Mouse (Mus musculus) lung, embryonic 16.5 days (tissue): Measurements from ENCODE around the gene Mast4. TPM values are rescaled to one million over a fixed set of nuclear protein-coding genes. Genes with fewer than 3 reads are reported as not detected.

Experiments
- ATAC-seq: fragments of 200-750 bp; cut with Nextera tagmentation; 2 replicates; pipeline ENCODE4 v1.8.0; 2017; ENCODE audit warnings: low read depth, mild to moderate bottlenecking, moderate library complexity
- H3K27ac ChIP-seq: fragments of 300-500 bp; sonication (generic); 2 replicates; pipeline ENCODE4 v1.5.1; 2014; ENCODE audit warnings: mild to moderate bottlenecking, control low read depth, low read length
- H3K27me3 ChIP-seq: fragments of 300-500 bp; sonication (generic); 2 replicates; pipeline ENCODE4 v1.6.1; 2014; ENCODE audit warnings: low read depth, low read length, mixed read lengths; ENCODE audit not compliant: control insufficient read depth, insufficient read depth
- H3K36me3 ChIP-seq: fragments of 300-500 bp; sonication (generic); 2 replicates; pipeline ENCODE4 v1.6.1; 2014; ENCODE audit warnings: low read length; ENCODE audit not compliant: control insufficient read depth, insufficient read depth
- H3K4me1 ChIP-seq: fragments of 300-500 bp; sonication (generic); replicated peaks from 2 replicates; pipeline ENCODE4 v1.6.1; 2014; ENCODE audit warnings: low read length, mixed read lengths; ENCODE audit not compliant: control insufficient read depth, insufficient read depth
- H3K4me2 ChIP-seq: fragments of 300-500 bp; sonication (generic); 2 replicates; pipeline ENCODE4 v1.6.1; 2014; ENCODE audit warnings: low read depth, low read length, control low read depth
- H3K4me3 ChIP-seq: fragments of 300-500 bp; sonication (generic); 2 replicates; pipeline ENCODE4 v1.5.1; 2014; ENCODE audit warnings: mild to moderate bottlenecking, low read length, control low read depth
- H3K9ac ChIP-seq: fragments of 300-500 bp; sonication (generic); 2 replicates; pipeline ENCODE4 v1.6.1; 2014; ENCODE audit warnings: low read length, control low read depth
- H3K9me3 ChIP-seq: fragments of 300-500 bp; sonication (generic); 2 replicates; pipeline ENCODE4 v1.6.1; 2016; ENCODE audit warnings: low read length; ENCODE audit not compliant: control insufficient read depth
- WGBS: fragments of 180-500 bp; shearing (Covaris S2); extraction: QIAGEN DNeasy Blood & Tissue Kit; methylation state at CpG from one replicate; pipeline ENCODE4 v1.1.7; 2014; 5-methylcytosine and 5-hydroxymethylcytosine counted together
- polyA plus RNA-seq: library from polyadenylated mRNA; unstranded; fragments of >200 nt; fragmentation: Nextera tagmentation; extraction: Ambion mirVana; gene quantifications from 2 replicates; pipeline ENCODE4 v1.2.1, GENCODE M21; 2015

Mast4 gene
- polyA plus RNA-seq, 1 experiment from 2014 or later = 30.2 TPM

DNA sequence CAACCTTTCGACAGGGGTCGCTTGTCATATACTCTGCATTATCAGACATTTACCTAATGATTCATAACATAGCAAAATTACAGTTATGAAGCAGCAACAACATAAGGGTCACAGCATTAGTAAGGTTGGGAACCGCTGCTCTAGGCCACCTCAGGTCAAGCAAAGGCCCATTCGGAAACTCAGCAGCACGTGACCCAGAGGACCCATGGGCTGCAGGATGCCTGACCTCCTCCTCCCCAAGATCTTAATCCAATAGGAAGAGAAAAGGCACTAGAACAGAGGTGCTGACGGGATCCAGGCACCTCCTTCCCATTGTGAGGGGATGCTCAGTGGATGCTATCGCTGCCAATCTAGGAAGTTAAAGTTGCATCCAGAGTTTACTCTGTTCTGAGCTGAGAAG lies 432.2 kb downstream of the Mast4 start:
- Histone ChIP-seq H3K27me3 (no peaks in the 10 kb centered on the region), H3K4me2 (no peak overlapping the region), H3K36me3 (no peaks in the 10 kb centered on the region), H3K4me3 (no peak overlapping the region), H3K27ac (no peak overlapping the region), H3K9me3 (no peaks in the 10 kb centered on the region), H3K9ac (no peak overlapping the region), H3K4me1 (peaks cover 34% of the 10 kb centered on the region)
- no peak for ATAC-seq
- 86% methylated on average over 7 of the region's 7 CpGs for WGBS

DNA sequence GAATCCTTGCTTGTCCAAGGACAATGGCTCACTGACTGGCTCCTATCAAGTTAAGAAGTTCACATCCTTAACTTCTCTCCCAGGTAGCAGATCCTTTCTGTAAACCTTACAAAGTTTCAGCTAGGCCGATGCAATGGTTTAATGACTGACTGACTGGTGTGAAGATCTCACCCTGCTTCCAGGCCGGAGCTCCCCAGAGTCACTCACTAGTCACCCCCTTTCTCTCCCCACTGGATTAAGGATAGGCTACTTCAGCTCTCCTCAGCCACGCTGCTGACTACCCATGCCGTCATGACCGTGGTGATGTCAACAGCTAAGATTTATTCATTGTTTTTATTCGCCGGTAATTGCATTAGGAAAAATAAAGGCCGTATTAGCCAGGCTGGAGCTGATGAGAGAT lies 433.8 kb downstream of the Mast4 start:
- Histone ChIP-seq H3K4me2 (no peak overlapping the region), H3K27ac (peak overlapping the region; percentile 12; the same call in 1 of the 2 replicates), H3K27me3 (no peaks in the 10 kb centered on the region), H3K36me3 (no peaks in the 10 kb centered on the region), H3K4me1 (peaks cover 39% of the 10 kb centered on the region), H3K9ac (no peak overlapping the region; the same call in 1 of the 2 replicates), H3K9me3 (no peaks in the 10 kb centered on the region), H3K4me3 (no peak overlapping the region)
- WGBS = 50% methylated on average over 8 of the region's 8 CpGs
- no peak for ATAC-seq

DNA sequence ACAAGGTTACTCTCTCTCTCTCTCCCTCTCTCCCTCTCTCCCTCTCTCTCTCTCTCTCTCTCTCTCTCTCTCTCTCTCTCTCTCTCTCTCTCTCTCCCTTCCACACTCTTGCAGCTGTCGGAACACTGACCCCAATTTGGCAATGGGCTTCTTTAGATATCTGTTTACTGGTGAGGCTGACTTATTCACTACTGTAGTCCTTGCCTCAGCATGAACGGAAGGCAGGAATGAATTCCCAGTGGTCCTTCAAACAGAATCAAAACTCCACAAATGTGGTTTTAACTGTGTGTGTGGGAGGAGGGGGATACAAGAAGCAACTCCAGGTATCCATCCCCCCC lies 434.2 kb downstream of the Mast4 start:
- H3K4me3 ChIP-seq = no peak overlapping the region
- WGBS = 22% methylated on average over 2 of the region's 2 CpGs
- peak overlapping the region; percentile 12; the same call in 1 of the 2 replicates for H3K27ac ChIP-seq
- no peak for ATAC-seq
- H3K4me1 ChIP-seq = peaks cover 43% of the 10 kb centered on the region
- no peak overlapping the region for H3K4me2 ChIP-seq
- H3K36me3 ChIP-seq = no peaks in the 10 kb centered on the region
- H3K9me3 ChIP-seq = no peaks in the 10 kb centered on the region
- H3K27me3 ChIP-seq = no peaks in the 10 kb centered on the region
- no peak overlapping the region; the same call in 1 of the 2 replicates for H3K9ac ChIP-seq

DNA sequence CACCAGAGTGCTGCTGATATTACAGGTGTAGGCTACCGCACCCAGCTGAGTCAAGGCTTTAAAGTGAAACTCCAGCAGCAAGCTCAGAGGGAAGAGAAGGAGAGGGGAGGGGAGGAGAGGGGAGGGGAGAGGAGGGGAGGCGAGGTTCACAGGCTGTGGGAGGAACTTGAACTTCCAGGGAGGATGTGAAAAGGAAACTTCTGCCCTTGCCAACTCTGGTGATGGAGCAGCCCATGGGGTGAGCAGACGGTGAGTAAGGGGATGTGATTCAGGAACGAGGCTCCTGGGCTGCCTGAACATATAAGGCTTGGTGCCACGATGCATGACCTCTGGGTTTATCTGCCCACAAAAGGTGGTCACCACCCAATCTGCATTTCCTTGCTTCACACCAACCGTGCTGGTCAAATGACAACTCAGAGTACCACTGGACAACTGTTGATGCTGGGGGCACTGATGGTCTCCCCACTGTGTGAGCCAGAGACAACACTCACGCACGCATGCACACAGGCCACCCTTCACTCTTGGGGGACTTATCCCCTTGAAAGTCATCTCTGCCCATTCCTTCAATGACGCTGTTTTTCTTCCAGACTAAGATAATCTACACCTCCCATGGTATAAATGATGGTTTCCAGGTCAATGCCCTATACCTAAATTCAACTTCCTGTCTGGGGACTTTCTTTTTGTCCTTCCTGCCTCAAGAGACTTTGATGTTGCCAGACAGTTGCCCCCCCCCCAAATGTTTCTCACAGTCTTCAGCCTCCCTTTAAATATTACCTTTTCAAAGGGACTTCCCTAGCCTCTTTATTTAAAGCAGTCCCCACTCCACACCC lies 434.8 kb downstream of the Mast4 start:
- no peaks in the 10 kb centered on the region for H3K36me3 ChIP-seq
- H3K9ac ChIP-seq = peak overlapping the region; percentile 3; the same call in 1 of the 2 replicates
- H3K4me3 ChIP-seq = no peak overlapping the region
- 0 out of 2 replicates have a peak overlapping the region, but pooled peaks have one; percentile 19 for H3K4me2 ChIP-seq
- peak overlapping the region; percentile 80 for H3K27ac ChIP-seq
- peaks cover 49% of the 10 kb centered on the region for H3K4me1 ChIP-seq
- ATAC-seq = peak; percentile 46
- H3K9me3 ChIP-seq = no peaks in the 10 kb centered on the region
- no peaks in the 10 kb centered on the region for H3K27me3 ChIP-seq
- WGBS = 49% methylated on average over 9 of the region's 9 CpGs

DNA sequence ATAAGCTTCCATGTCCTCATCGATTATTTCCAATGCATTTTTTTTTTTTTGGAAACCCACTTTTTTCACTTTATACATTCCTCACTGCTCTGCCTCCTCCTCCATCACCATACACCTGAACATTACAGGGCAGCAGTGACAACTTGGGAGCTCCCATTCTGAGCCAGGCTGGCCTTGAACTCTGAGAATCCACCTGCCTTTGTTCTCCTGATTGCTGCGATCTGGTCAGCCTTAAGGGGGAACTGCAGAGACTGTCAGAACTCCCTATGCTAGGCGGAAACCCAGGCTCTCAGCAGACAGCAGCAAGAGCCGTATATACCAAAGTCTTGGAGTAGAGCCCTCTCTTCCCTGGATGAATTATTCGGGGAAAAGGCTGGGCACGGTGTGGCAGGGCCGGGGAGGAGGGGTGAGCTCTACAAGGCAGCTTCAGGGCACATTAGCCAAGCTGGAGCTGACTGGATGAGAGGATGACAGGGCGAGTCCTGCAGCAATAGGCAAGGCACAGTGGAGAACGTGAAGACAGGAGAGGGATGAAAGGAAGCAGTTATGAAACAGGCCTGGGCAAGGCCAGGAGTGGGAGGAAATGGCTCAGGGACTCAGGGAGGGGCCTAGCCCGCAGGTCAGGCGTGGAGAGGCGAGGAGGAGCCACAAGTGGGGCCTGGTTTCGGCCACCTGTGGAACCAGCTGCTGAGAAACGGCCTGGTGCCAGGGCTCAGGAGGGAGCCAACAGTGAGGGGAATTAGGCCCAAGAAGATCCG lies 435.7 kb downstream of the Mast4 start:
- Histone ChIP-seq H3K4me2 (0 out of 2 replicates have a peak overlapping the region, but pooled peaks have one; percentile 19), H3K4me1 (peaks cover 51% of the 10 kb centered on the region), H3K9me3 (no peaks in the 10 kb centered on the region), H3K27ac (peak overlapping the region; percentile 80), H3K4me3 (no peak overlapping the region), H3K9ac (peak overlapping the region; percentile 3; the same call in 1 of the 2 replicates), H3K27me3 (no peaks in the 10 kb centered on the region), H3K36me3 (no peaks in the 10 kb centered on the region)
- 40% methylated on average over 15 of the region's 15 CpGs for whole genome bisulfite sequencing
- ATAC-seq = peak; percentile 81

DNA sequence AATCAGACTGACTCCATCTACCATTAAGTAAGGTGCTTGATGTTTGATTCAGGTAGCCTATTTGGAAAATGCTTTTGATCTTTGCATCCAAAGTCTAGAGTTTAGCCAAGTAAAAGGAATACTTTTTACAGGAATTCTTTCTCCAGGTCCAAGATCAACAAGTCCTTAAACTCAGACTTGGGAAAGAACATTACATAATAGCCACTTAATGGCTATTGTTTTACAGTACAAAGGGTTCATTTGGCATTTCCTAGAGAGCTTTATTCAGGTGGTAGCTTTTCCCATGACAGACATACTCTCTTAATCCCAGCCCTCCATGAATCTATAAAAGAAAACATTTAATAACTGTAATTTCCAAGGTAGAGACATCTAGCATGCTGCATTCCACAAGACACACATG lies 438.0 kb downstream of the Mast4 start:
- no peaks in the 10 kb centered on the region for H3K27me3 ChIP-seq
- H3K27ac ChIP-seq = no peak overlapping the region
- H3K9ac ChIP-seq = no peak overlapping the region
- H3K4me2 ChIP-seq = no peak overlapping the region
- no peak for ATAC-seq
- H3K9me3 ChIP-seq = no peaks in the 10 kb centered on the region
- H3K4me3 ChIP-seq = no peak overlapping the region
- H3K4me1 ChIP-seq = peaks cover 50% of the 10 kb centered on the region
- no peaks in the 10 kb centered on the region for H3K36me3 ChIP-seq

DNA sequence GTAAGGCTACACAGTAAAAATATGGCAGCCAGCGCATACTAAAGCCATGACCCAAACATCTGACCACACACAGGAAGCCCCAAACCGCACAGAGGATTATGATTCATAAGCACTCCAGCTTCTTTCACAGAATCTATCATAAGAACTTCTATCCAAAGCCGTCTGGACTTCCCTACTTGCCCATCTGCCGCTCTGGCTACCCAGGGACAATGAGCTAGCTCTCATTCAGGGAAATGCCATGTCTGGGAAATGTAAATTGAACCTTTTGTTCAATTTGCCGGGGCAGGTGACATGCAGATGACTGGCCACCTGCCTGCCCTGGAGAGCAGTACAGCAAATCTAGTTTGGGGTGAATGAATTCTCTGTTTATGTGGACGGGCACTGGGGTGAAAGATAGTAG lies 438.4 kb downstream of the Mast4 start:
- Histone ChIP-seq H3K4me1 (peaks cover 46% of the 10 kb centered on the region), H3K9me3 (no peaks in the 10 kb centered on the region), H3K4me2 (no peak overlapping the region), H3K36me3 (no peaks in the 10 kb centered on the region), H3K27me3 (no peaks in the 10 kb centered on the region), H3K9ac (0 out of 2 replicates have a peak overlapping the region, but pooled peaks have one; percentile 1), H3K4me3 (no peak overlapping the region), H3K27ac (no peak overlapping the region)
- ATAC-seq = no peak
- 64% methylated on average over 6 of the region's 6 CpGs for WGBS

DNA sequence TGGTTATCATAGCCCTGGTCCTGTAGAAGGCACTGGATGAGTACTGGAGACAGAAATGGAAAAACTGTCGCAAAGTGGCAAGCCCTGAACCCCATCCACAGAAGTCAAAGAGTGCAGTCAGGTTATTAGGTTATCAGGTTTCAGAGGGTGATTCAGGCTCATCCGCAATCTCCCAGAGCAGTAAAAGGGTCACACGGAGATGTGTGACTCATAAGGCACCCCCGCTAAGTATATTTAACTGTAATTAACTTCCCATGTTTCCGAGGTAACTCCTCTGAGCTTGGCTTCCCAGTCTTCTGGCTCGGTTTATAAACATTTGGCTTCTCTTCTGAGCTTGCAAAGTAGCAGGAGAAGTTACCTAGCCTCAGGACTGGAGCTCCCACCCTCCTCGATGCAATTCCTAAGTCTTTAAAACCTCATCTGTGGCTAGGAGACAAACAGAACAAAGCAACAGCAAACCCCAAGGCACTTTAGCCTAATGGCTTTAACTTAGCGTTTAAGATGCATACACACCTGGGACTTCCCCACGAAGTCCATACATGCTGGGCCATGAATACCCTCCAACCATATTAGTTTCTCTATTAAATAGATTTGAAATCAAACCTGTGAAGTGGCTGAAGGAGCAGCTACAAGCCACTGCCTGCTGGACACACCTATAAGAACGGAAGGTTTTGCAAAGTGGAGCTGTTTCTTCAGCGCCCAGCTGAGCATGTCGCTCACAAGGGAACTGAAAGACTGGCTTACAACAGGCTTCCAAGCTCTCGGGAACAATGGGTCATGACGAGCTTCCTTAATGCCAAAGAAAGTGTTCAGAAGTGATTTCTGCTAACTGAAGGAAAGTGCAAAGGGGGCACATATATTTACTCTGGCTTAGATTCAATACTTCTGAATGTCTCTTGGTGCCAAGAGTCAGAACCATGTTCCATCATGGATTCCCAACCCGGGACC lies 439.7 kb downstream of the Mast4 start:
- H3K4me1 ChIP-seq = peaks cover 36% of the 10 kb centered on the region
- peak overlapping the region; percentile 23; the same call in 1 of the 2 replicates for H3K9ac ChIP-seq
- H3K36me3 ChIP-seq = no peaks in the 10 kb centered on the region
- ATAC-seq = peak; percentile 9; the same call in 1 of the 2 replicates
- 40% methylated on average over 15 of the region's 15 CpGs for WGBS
- H3K4me3 ChIP-seq = no peak overlapping the region
- no peaks in the 10 kb centered on the region for H3K9me3 ChIP-seq
- no peaks in the 10 kb centered on the region for H3K27me3 ChIP-seq
- H3K27ac ChIP-seq = peak overlapping the region; percentile 61
- no peak overlapping the region for H3K4me2 ChIP-seq
